Mouse (Mus musculus) lung, postnatal 0 days (tissue): ENCODE results near the gene Chn2. TPM values are rescaled to one million over a fixed set of nuclear protein-coding genes. Genes with fewer than 3 reads are reported as not detected.
A peak's percentile ranks its signal among the peaks of the same experiment; 100 is the strongest.

Source experiments
- ATAC-seq: fragments of 200-750 bp; cut with Nextera tagmentation; 2 replicates; pipeline ENCODE4 v1.8.0; 2017; ENCODE audit warnings: moderate library complexity
- DNase-seq: peaks from one replicate; pipeline ENCODE4 v3.0.0-alpha.2; 2016; ENCODE audit warnings: low spot score
- H3K27ac ChIP-seq: fragments of 300-500 bp; sonication (generic); 2 replicates; pipeline ENCODE4 v1.5.1; 2014; ENCODE audit warnings: antibody characterized with exemption, mild to moderate bottlenecking, low read length, mixed read lengths
- H3K27me3 ChIP-seq: fragments of 300-500 bp; sonication (generic); replicated peaks from 2 replicates; pipeline ENCODE4 v1.6.1; 2014; ENCODE audit warnings: low read length, mixed read lengths; ENCODE audit not compliant: insufficient read depth
- H3K36me3 ChIP-seq: fragments of 300-500 bp; sonication (generic); 2 replicates; pipeline ENCODE4 v1.6.1; 2014; ENCODE audit warnings: low read length, mixed read lengths; ENCODE audit not compliant: insufficient read depth
- H3K4me1 ChIP-seq: fragments of 300-500 bp; sonication (generic); 2 replicates; pipeline ENCODE4 v1.6.1; 2014; ENCODE audit warnings: antibody characterized with exemption, low read depth, low read length, mixed read lengths; ENCODE audit not compliant: insufficient read depth
- H3K4me2 ChIP-seq: fragments of 300-500 bp; sonication (generic); replicated peaks from 2 replicates; pipeline ENCODE4 v1.6.1; 2014; ENCODE audit warnings: low read depth, mild to moderate bottlenecking, low read length, moderate library complexity, mixed read lengths
- H3K4me3 ChIP-seq: fragments of 300-500 bp; sonication (generic); 2 replicates; pipeline ENCODE4 v1.5.1; 2014; ENCODE audit warnings: low read depth, low read length
- H3K9ac ChIP-seq: fragments of 300-500 bp; sonication (generic); replicated peaks from 2 replicates; pipeline ENCODE4 v1.6.1; 2014; ENCODE audit warnings: low read depth, mild to moderate bottlenecking
- H3K9me3 ChIP-seq: fragments of 300-500 bp; sonication (generic); 2 replicates; pipeline ENCODE4 v1.6.1; 2016; ENCODE audit warnings: low read length, mixed read lengths
- CTCF ChIP-seq: IDR thresholded peaks from 2 replicates; pipeline ENCODE4 v1.5.1; 2016; ENCODE audit warnings: antibody characterized with exemption, mild to moderate bottlenecking
- EP300 ChIP-seq: IDR thresholded peaks from 2 replicates; pipeline ENCODE4 v1.6.1; 2016; ENCODE audit warnings: antibody characterized with exemption, mild to moderate bottlenecking, control low read depth
- WGBS: fragments of 180-500 bp; shearing (Covaris S2); extraction: QIAGEN DNeasy Blood & Tissue Kit; methylation state at CpG from one replicate; pipeline ENCODE4 v1.1.7; 2014; 5-methylcytosine and 5-hydroxymethylcytosine counted together
- polyA plus RNA-seq: library from polyadenylated mRNA; unstranded; fragments of >200 nt; fragmentation: Nextera tagmentation; extraction: Ambion mirVana; gene quantifications from 2 replicates; pipeline ENCODE4 v1.2.1, GENCODE M21; 2015

Gene Chn2
- polyA plus RNA-seq, 1 experiment from 2014 or later, result 6.8 TPM

DNA sequence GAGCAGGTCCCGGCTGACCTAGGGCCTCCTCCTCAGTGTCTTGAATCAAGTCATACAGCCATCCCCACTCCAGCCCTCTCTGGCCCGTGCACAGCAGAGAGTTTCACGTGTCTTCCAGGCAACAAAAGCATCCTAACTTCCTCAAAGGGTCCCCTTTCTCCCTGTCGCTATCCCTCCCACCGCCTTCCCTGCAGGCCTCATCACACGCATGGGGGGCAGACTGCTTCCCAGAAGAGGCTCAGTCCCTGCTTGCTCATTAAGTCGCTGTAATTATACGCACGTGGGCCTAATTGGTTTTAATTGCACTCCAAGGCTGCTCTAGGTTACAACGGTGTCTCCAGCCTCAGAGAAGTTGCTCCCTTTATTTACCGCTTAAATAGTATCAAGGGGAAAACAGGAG lies 216.0 kb downstream of the Chn2 start:
- H3K9ac ChIP-seq, result no peak overlapping the region
- WGBS, result 82% methylated on average over 11 of the region's 11 CpGs
- H3K36me3 ChIP-seq, result no peaks in the 10 kb centered on the region
- H3K27me3 ChIP-seq, result no peaks in the 10 kb centered on the region
- TF ChIP-seq CTCF (no peak), EP300 (no peak)
- H3K9me3 ChIP-seq, result no peaks in the 10 kb centered on the region
- no peak for DNase-seq
- H3K27ac ChIP-seq, result no peak overlapping the region
- H3K4me2 ChIP-seq, result no peak overlapping the region
- no peak for ATAC-seq
- no peaks in the 10 kb centered on the region for H3K4me1 ChIP-seq
- H3K4me3 ChIP-seq, result no peak overlapping the region

DNA sequence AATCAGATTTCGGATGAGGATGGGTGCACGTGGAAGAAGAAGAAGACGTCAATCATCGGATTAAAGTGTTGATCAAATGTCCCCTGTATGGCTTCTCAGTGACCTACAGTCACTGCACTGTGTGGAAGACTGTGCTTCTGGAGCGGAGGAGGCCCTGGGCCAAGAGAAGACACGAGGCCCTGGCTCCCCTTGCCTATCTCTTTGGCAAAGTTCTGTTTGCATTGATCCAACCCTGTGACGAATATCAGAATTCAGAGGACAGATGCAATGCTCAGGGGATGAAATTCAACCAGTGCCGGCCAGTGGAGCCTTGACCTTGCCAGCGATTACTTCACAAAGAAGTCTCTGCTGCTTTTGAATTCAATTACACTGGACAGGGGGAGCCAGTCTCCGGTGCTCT lies 217.0 kb downstream of the Chn2 start:
- ATAC-seq (no peak), DNase-seq (no peak)
- Histone ChIP-seq H3K27ac (no peak overlapping the region), H3K4me3 (no peak overlapping the region), H3K9me3 (no peaks in the 10 kb centered on the region), H3K4me1 (no peaks in the 10 kb centered on the region), H3K27me3 (no peaks in the 10 kb centered on the region), H3K9ac (no peak overlapping the region), H3K36me3 (no peaks in the 10 kb centered on the region), H3K4me2 (no peak overlapping the region)
- 83% methylated on average over 10 of the region's 10 CpGs for WGBS
- TF ChIP-seq CTCF (no peak), EP300 (no peak)

DNA sequence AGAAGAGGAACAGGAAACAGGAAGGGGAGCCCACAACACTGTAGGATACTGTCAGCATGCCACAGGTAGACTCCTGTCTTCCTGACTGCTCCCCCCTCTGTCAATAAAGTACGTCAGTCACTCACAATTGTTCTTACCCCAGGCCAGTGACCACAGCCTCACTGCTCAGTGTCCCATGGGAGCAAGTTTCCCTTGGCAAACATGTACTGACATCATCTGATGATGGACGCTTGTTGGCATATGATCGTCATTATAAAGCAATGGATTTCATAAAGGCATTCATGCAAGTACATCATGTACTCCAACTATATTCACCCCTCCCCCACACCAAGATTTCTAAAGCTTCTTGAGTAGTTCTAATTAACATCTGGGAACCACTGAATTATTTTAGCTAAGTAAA lies 218.2 kb downstream of the Chn2 start:
- Histone ChIP-seq H3K4me1 (no peaks in the 10 kb centered on the region), H3K36me3 (no peaks in the 10 kb centered on the region), H3K4me2 (no peak overlapping the region), H3K27ac (no peak overlapping the region), H3K9me3 (no peaks in the 10 kb centered on the region), H3K4me3 (no peak overlapping the region), H3K9ac (no peak overlapping the region), H3K27me3 (no peaks in the 10 kb centered on the region)
- DNase-seq, result peak; percentile 46
- 65% methylated on average over 3 of the region's 3 CpGs for WGBS
- ATAC-seq, result no peak
- TF ChIP-seq CTCF (no peak), EP300 (no peak)

DNA sequence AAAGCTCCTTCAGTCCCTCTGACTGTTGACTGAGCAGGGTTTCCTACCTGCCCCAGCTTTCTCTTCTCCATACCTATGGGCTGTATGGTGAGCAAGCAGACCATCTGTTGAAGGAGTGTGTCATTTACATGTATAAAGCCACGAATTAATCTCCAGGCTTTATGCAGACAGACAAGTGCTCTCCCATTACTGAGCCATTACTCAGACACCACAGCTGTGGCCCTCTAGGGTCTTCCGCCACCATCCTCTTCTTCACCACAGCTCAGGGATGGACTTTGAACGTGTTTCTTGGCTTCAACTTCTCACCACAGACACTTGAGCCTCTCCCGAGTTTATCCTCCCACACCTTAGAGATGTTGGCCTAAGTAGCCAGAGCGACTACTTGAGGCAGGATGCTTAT lies 219.1 kb downstream of the Chn2 start:
- ATAC-seq, result no peak
- no peaks in the 10 kb centered on the region for H3K9me3 ChIP-seq
- TF ChIP-seq EP300, result no peak
- TF ChIP-seq CTCF, result no peak
- H3K27ac ChIP-seq, result no peak overlapping the region
- H3K36me3 ChIP-seq, result no peaks in the 10 kb centered on the region
- H3K9ac ChIP-seq, result no peak overlapping the region
- H3K4me3 ChIP-seq, result no peak overlapping the region
- no peak for DNase-seq
- H3K4me1 ChIP-seq, result no peaks in the 10 kb centered on the region
- 68% methylated on average over 5 of the region's 5 CpGs for WGBS
- no peak overlapping the region for H3K4me2 ChIP-seq
- no peaks in the 10 kb centered on the region for H3K27me3 ChIP-seq

DNA sequence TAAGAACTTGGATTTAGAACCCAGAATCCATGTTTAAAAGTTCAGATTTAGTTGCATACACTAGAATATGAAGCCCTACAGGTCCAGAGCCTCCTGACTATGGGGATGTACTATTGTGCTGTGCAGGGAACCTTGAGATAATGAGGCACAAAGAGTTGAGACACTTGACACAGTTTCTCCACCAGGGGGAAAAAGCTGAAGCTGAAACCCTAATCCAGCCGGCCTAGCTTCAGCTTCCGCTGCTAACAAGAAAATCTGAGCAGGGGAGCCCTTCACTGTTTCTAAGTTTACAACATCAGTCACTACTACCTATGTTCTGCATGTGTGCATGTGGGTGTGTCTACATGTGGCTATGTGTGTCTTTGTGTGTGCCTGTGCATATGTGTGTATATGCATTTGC lies 223.4 kb downstream of the Chn2 start:
- 70% methylated on average over 2 of the region's 2 CpGs for WGBS

DNA sequence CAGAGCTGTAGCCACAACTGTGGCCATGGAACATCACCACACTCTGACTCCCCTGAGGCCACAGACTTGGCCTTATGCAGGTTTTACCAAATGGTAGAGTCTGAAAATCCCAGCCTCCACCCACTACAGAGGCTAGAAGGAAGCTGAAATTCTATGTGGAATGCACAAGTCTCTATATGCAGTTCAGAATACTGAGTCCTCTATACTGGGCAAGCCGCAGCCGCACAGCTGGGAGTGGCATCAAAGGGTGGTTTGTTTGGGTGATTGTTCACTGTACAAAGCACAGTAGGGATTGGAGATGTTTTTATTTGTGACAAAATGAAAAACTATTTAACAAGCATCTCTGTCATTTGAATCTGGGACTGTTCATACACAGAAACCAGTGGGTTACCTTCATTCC lies 224.5 kb downstream of the Chn2 start:
- H3K27ac ChIP-seq, result no peak overlapping the region
- H3K4me2 ChIP-seq, result no peak overlapping the region
- TF ChIP-seq EP300, result no peak
- TF ChIP-seq CTCF, result no peak
- H3K27me3 ChIP-seq, result no peaks in the 10 kb centered on the region
- no peaks in the 10 kb centered on the region for H3K36me3 ChIP-seq
- H3K4me1 ChIP-seq, result no peaks in the 10 kb centered on the region
- H3K9ac ChIP-seq, result no peak overlapping the region
- 86% methylated on average over 2 of the region's 2 CpGs for WGBS
- H3K9me3 ChIP-seq, result no peaks in the 10 kb centered on the region
- DNase-seq (no peak), ATAC-seq (no peak)
- H3K4me3 ChIP-seq, result no peak overlapping the region

More for the DNA sequence above, 223.4 kb downstream of the Chn2 start:
- H3K9me3 ChIP-seq, result no peaks in the 10 kb centered on the region
- H3K27me3 ChIP-seq, result no peaks in the 10 kb centered on the region
- no peak overlapping the region for H3K9ac ChIP-seq
- no peak for ATAC-seq
- no peak for DNase-seq
- no peak overlapping the region for H3K4me2 ChIP-seq
- no peak overlapping the region for H3K27ac ChIP-seq
- no peaks in the 10 kb centered on the region for H3K4me1 ChIP-seq
- TF ChIP-seq CTCF (peak; percentile 34), EP300 (no peak)
- H3K4me3 ChIP-seq, result no peak overlapping the region
- no peaks in the 10 kb centered on the region for H3K36me3 ChIP-seq

DNA sequence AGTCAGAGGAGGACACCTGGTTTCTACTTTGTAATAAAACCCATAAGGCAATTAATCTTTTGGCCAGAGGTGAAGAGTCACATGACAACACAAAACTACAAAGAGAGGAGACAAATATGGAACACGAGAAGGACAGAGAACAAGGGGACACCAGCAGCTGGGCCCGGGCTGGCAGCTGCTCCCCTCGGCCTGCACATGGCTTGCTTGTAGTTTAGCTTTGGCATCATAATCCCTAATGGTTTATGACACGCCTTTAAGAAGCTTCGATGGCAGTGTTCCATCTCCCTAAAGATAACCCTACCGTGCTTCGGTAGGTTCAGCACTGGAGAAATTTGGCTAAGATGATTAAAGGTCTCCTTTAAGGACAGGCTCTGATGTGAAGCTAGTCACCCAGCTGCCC lies 225.2 kb downstream of the Chn2 start:
- no peak for DNase-seq
- no peaks in the 10 kb centered on the region for H3K9me3 ChIP-seq
- H3K4me3 ChIP-seq, result no peak overlapping the region
- ATAC-seq, result no peak
- H3K9ac ChIP-seq, result no peak overlapping the region
- WGBS, result 72% methylated on average over 7 of the region's 7 CpGs
- no peak overlapping the region for H3K27ac ChIP-seq
- H3K4me2 ChIP-seq, result no peak overlapping the region
- no peaks in the 10 kb centered on the region for H3K4me1 ChIP-seq
- H3K36me3 ChIP-seq, result no peaks in the 10 kb centered on the region
- no peaks in the 10 kb centered on the region for H3K27me3 ChIP-seq
- no peak for TF ChIP-seq CTCF
